Mouse (Mus musculus): ENCODE data around the gene Clic1. TPM values are rescaled to one million over a fixed set of nuclear protein-coding genes. Genes with fewer than 3 reads are reported as not detected.
A peak's percentile ranks its signal among the peaks of the same experiment; 100 is the strongest.
"Not testable (repeated sequence)": the region's sequence is repeated elsewhere in the genome, so short reads cannot be mapped to it uniquely, and the experiment has no call there.

The Clic1 gene
- polyA plus RNA-seq, 1 experiment from 2014 or later, result 88.5 TPM

DNA sequence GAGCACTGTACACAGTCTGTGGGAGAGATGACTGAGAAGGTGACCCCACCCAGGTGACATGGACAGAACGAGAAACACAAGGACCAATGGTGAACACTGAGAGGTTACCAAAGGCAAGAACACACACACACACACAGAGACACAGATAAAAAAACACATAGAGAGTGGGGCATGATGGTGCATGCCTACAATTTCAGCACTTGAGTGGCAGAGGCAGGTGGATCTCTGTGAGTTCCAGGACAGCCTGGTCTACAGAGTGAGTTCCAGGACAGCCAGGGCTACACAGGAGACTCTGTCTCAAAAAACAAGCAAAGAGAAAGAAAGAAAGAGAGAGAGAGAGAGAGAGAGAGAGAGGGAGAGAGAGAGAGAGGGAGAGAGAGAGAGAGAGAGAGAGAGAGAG is 16.1 kb upstream of the Clic1 start:
- not testable (repeated sequence) for H3K4me1 ChIP-seq (ENCODE audit: control insufficient read depth, insufficient read depth, low read depth, low read length); H3K4me2 ChIP-seq (ENCODE audit: low read length); ATAC-seq; H3K36me3 ChIP-seq (ENCODE audit: control insufficient read depth, insufficient read depth, low read length); H3K9me3 ChIP-seq (ENCODE audit: control insufficient read depth, low read length); H3K27ac ChIP-seq (ENCODE audit: low read depth, low read length); H3K27me3 ChIP-seq (replicated peaks; ENCODE audit: control insufficient read depth, insufficient read depth, low read length); H3K4me3 ChIP-seq (ENCODE audit: low read length); H3K9ac ChIP-seq (ENCODE audit: low read depth, low read length)
- 89% methylated on average over 1 of the region's 1 CpGs for WGBS

DNA sequence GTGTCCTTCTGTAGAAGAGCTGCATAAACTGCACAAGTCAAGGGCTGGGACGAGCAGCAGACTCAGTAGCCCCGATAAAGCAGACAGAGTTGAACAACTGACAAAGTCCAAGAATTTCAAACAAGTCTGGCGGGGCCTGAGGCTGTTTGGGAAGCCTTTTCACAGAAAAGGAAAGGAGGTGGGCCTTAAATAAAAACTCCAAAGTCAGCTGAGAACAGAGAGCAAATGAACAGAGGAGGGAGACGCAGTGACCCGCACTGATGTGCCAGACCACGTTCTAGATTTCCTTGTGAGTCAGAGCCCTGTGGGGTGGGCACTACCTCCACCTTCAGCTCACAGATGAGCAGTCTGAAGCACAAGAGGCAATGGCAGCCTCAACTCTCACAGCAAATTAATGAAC is 14.9 kb upstream of the Clic1 start:
- Histone ChIP-seq H3K4me3 (ENCODE audit: low read length) (no peak overlapping the region), H3K4me2 (ENCODE audit: low read length) (no peak overlapping the region), H3K27ac (ENCODE audit: low read depth, low read length) (no peak overlapping the region), H3K4me1 (ENCODE audit: control insufficient read depth, insufficient read depth, low read depth, low read length) (peaks cover 2% of the 10 kb centered on the region; the same call in 1 of the 2 replicates), H3K9me3 (ENCODE audit: control insufficient read depth, low read length) (no peaks in the 10 kb centered on the region), H3K27me3 (replicated peaks; ENCODE audit: control insufficient read depth, insufficient read depth, low read length) (no peaks in the 10 kb centered on the region), H3K9ac (ENCODE audit: low read depth, low read length) (no peak overlapping the region), H3K36me3 (ENCODE audit: control insufficient read depth, insufficient read depth, low read length) (no peaks in the 10 kb centered on the region)
- WGBS, result 86% methylated on average over 6 of the region's 6 CpGs
- ATAC-seq, result no peak

DNA sequence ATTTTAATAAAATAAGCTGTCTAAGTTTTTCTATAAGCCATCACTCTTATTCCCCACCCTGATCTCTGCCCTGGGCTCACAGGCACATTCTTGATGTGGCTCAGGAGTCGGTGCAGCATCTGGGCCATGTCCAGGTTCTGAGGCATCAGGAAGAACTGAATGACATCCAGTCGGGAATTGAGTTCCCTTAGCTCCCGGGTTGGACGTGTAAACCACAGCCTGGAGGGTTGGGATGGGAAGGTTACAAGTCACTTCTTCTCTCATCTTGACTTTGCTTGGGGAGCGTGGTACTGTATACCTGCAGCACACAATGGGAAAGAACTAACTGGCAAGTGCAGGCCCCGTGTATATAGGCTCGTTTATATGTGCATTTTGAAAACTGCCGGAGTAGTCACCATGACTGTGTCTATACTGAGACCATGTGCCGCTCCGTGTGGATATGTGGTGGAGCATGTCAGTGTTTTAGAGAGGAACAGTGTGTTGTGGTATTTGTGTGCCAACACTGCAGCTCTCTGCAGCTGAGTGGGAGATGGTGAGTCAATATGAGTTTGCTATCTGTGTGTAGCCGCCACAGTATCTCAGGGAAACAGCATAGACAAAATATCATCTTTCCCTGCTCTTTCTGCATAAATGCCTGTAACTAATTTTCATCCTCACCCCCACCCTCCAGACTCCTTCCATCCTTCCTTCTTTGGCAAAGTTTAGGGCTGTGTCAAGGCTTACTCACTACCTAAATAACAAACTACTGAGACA is 10.5 kb upstream of the Clic1 start:
- no peak overlapping the region for H3K4me3 ChIP-seq (ENCODE audit: low read length)
- H3K27me3 ChIP-seq (replicated peaks; ENCODE audit: control insufficient read depth, insufficient read depth, low read length), result no peaks in the 10 kb centered on the region
- no peaks in the 10 kb centered on the region for H3K4me1 ChIP-seq (ENCODE audit: control insufficient read depth, insufficient read depth, low read depth, low read length)
- H3K27ac ChIP-seq (ENCODE audit: low read depth, low read length), result no peak overlapping the region
- no peaks in the 10 kb centered on the region for H3K36me3 ChIP-seq (ENCODE audit: control insufficient read depth, insufficient read depth, low read length)
- no peak overlapping the region for H3K9ac ChIP-seq (ENCODE audit: low read depth, low read length)
- no peak for ATAC-seq
- no peak overlapping the region for H3K4me2 ChIP-seq (ENCODE audit: low read length)
- WGBS, result 88% methylated on average over 11 of the region's 11 CpGs
- no peaks in the 10 kb centered on the region for H3K9me3 ChIP-seq (ENCODE audit: control insufficient read depth, low read length)

DNA sequence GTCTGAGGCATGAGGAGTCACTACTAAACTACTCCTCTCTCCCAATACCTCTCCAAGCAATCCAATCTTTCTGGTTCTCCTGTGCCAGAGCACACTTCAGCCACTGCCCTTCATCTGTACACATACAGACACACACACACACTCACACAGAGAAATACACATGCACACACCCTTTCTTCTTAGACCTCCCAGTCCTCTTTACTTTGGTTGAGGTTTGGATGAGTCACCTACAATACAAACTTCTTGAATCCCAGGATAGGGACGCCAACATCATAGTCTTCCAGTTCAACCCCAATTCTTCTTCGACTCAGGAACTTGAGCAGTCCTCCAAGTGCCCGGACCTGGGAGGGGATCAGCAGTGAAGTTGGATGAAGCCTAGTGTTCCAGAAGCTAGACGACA is 6.0 kb upstream of the Clic1 start:
- Histone ChIP-seq H3K27ac (ENCODE audit: low read depth, low read length) (no peak overlapping the region), H3K36me3 (ENCODE audit: control insufficient read depth, insufficient read depth, low read length) (no peaks in the 10 kb centered on the region), H3K4me2 (ENCODE audit: low read length) (no peak overlapping the region), H3K9me3 (ENCODE audit: control insufficient read depth, low read length) (no peaks in the 10 kb centered on the region), H3K4me3 (ENCODE audit: low read length) (no peak overlapping the region), H3K27me3 (replicated peaks; ENCODE audit: control insufficient read depth, insufficient read depth, low read length) (no peaks in the 10 kb centered on the region), H3K9ac (ENCODE audit: low read depth, low read length) (no peak overlapping the region), H3K4me1 (ENCODE audit: control insufficient read depth, insufficient read depth, low read depth, low read length) (no peaks in the 10 kb centered on the region)
- 92% methylated on average over 4 of the region's 4 CpGs for WGBS
- no peak for ATAC-seq

DNA sequence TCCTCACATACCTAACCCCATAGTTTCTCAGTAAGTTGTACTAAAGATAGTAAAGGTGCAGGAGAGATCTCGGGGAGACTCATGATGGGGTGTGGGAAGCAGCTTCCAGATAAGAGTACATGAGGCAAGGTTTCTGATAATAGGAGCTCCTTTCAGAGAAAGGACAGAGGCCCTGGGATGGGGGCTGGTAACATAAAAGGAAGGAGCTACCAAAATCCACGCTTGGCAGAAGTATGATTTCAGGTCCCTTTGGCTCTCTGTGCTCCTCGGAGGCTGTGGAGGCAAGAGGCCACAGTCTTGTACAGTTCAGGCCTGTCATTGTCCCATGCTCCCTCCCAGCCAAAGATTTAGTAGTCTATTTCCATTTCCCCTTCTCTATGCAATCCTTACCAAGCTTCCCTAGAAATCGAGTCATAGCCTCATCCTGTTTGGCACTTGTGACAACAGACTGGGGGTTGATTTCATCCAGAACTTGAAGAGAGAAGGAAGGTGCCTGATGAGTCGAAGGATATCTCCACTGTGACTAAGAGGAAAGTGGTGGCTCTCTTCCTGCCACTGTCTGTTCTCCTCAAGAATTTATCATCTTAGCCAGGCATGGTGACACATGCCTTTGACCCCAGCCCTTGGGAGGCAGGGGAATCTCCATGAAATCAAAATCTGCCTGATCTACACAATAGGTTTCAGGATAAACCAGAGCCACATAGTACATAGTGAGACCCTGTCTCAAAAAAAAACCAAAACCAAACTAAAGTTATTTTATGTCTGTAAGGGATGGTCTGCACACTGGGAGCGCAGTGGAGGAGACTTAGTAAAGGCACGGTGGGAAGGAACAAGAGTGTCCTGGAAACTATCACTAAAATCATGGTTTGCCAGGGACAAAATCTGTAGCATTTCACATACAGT is 4.6 kb upstream of the Clic1 start:
- no peaks in the 10 kb centered on the region for H3K36me3 ChIP-seq (ENCODE audit: control insufficient read depth, insufficient read depth, low read length)
- no peak overlapping the region for H3K9ac ChIP-seq (ENCODE audit: low read depth, low read length)
- H3K27me3 ChIP-seq (replicated peaks; ENCODE audit: control insufficient read depth, insufficient read depth, low read length), result no peaks in the 10 kb centered on the region
- peak overlapping the region; percentile 96 for H3K4me2 ChIP-seq (ENCODE audit: low read length)
- ATAC-seq, result no peak
- H3K4me1 ChIP-seq (ENCODE audit: control insufficient read depth, insufficient read depth, low read depth, low read length), result peaks cover 4% of the 10 kb centered on the region
- H3K4me3 ChIP-seq (ENCODE audit: low read length), result no peak overlapping the region; the same call in 1 of the 2 replicates
- H3K9me3 ChIP-seq (ENCODE audit: control insufficient read depth, low read length), result no peaks in the 10 kb centered on the region
- H3K27ac ChIP-seq (ENCODE audit: low read depth, low read length), result no peak overlapping the region
- WGBS, result 89% methylated on average over 7 of the region's 7 CpGs

DNA sequence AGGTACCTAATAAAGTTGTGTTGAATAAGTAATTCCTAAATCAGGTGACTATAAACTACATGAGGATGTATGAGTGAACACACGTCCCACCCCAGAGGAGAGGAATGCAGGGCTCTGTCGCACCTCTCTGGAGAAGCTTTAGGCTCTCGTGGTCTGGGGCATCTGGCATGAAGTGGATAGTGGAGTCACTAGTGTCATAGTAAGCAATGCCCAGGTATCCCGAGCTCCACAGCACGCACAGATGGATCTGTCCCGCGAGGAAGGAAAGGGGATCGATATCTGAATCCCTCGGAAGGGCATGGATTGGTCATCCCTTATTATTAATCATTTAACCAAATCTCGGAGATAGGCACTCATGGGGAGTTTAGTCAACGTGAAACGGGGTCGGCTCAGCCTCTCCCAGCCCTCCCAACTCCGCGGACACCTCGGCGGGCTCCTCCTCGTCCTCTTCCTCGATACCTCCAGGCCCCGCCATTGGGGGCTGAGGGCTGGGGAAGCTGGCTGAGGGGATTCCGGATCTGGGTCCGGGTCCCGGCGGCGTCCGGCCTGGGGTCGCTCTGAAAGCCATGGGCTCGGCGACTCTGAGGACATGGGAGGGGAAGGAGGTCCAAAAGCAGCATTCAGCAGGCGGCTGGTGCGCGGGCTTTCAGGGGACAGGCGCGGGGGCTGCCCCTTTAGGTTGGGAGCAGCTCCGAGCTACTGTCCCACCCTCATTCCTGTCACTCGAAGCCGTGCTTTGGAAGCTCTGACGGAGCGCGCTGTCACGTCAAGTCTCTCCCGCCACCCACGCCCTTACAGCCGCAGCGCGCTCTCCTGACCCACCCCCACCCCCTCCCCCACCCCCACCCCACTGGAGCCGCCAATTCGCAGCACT is 3.7 kb upstream of the Clic1 start:
- H3K27ac ChIP-seq (ENCODE audit: low read depth, low read length), result peak overlapping the region; percentile 73
- no peaks in the 10 kb centered on the region for H3K27me3 ChIP-seq (replicated peaks; ENCODE audit: control insufficient read depth, insufficient read depth, low read length)
- WGBS, result 4% methylated on average over 36 of the region's 48 CpGs
- H3K4me1 ChIP-seq (ENCODE audit: control insufficient read depth, insufficient read depth, low read depth, low read length), result peaks cover 5% of the 10 kb centered on the region
- peak overlapping the region; percentile 80 for H3K9ac ChIP-seq (ENCODE audit: low read depth, low read length)
- ATAC-seq, result peak; percentile 78
- H3K4me2 ChIP-seq (ENCODE audit: low read length), result peak overlapping the region; percentile 96
- no peaks in the 10 kb centered on the region for H3K9me3 ChIP-seq (ENCODE audit: control insufficient read depth, low read length)
- peak overlapping the region; percentile 63 for H3K4me3 ChIP-seq (ENCODE audit: low read length)
- no peaks in the 10 kb centered on the region for H3K36me3 ChIP-seq (ENCODE audit: control insufficient read depth, insufficient read depth, low read length)

DNA sequence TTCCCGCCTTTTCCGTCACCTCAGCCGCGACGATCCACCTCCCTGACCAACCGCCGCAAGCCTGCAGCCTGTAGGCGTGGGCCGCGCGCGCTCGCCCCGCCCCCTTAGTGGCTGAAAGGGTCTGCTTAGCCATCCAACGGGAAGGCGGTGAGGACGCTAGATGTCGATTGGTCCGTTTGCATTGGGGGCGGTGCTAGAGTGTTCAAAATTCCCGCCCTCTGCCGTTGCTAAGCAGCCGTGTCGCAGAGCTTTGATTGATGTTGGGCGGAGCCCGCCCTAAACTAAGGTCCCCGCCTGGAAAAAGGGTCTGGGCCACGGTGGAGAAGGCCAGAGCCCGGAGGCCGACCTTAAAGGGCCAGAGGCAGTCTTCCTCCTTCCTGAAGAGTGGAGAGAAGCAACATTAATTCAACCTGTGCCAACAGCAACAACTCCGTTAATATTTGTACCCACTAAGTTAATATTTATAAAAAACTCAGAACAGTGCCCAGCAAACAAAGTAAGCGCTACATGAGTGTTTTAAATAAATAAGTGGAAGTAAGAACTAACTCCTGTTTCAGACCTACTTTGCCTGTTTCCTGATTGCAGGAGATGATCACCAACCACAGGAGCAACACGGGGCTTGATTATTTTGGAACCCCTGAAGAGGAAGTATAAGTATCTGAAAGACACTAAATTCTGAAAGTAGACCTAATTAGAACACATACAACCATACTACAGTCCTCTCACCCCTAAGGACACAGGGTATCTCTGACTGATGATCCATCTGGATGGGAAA is 2.9 kb upstream of the Clic1 start, which contains the start of gene Msh5:
TSS of gene Msh5 (minus strand) at position 65 of the 775 bp plus-strand sequence.
- 4% methylated on average over 33 of the region's 33 CpGs for WGBS
- Histone ChIP-seq H3K9me3 (ENCODE audit: control insufficient read depth, low read length) (no peaks in the 10 kb centered on the region), H3K27me3 (replicated peaks; ENCODE audit: control insufficient read depth, insufficient read depth, low read length) (no peaks in the 10 kb centered on the region), H3K4me1 (ENCODE audit: control insufficient read depth, insufficient read depth, low read depth, low read length) (peaks cover 10% of the 10 kb centered on the region), H3K27ac (ENCODE audit: low read depth, low read length) (peak within 1 kb of the TSS; percentile 73), H3K4me2 (ENCODE audit: low read length) (peak within 1 kb of the TSS; percentile 96), H3K9ac (ENCODE audit: low read depth, low read length) (peak within 1 kb of the TSS; percentile 80), H3K4me3 (ENCODE audit: low read length) (peak within 1 kb of the TSS; percentile 63), H3K36me3 (ENCODE audit: control insufficient read depth, insufficient read depth, low read length) (no peaks in the 10 kb centered on the region)
- ATAC-seq, result peak; percentile 99

DNA sequence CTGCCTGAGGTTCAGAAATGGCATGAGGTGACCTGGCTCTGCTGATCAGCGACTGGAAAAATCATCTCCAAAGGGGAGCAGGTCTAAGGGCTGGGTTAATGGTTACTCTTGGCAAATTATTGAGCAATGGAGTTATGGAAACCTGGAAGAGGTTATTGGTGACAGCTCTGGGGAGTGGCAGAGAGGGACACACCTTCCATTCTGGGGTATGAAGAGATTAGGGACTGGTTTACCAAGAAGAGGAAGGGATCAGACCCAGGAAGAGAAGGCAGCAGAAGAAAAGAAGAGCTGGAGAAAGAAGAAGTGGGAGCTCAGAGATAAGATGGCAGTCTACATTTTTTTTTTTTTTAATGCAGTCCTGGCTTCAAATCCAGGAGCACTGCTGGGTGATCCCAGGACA is 2.1 kb upstream of the Clic1 start:
- no peak overlapping the region for H3K4me2 ChIP-seq (ENCODE audit: low read length)
- H3K27ac ChIP-seq (ENCODE audit: low read depth, low read length), result peak overlapping the region; percentile 13; the same call in 1 of the 2 replicates
- H3K9ac ChIP-seq (ENCODE audit: low read depth, low read length), result no peak overlapping the region
- no peak overlapping the region for H3K4me3 ChIP-seq (ENCODE audit: low read length)
- H3K36me3 ChIP-seq (ENCODE audit: control insufficient read depth, insufficient read depth, low read length), result no peaks in the 10 kb centered on the region
- H3K9me3 ChIP-seq (ENCODE audit: control insufficient read depth, low read length), result no peaks in the 10 kb centered on the region
- no peaks in the 10 kb centered on the region for H3K27me3 ChIP-seq (replicated peaks; ENCODE audit: control insufficient read depth, insufficient read depth, low read length)
- WGBS, result 65% methylated on average over 1 of the region's 1 CpGs
- H3K4me1 ChIP-seq (ENCODE audit: control insufficient read depth, insufficient read depth, low read depth, low read length), result peaks cover 10% of the 10 kb centered on the region
- no peak for ATAC-seq
